Mouse (Mus musculus) heart, postnatal 14 days (tissue): ENCODE measurements around the gene Col3a1. TPM values are rescaled to one million over a fixed set of nuclear protein-coding genes. Genes with fewer than 3 reads are reported as not detected.

Experiments
- DNase-seq, 2 experiments: peaks; one replicate each; pipeline ENCODE4 v3.0.0; 2021 to 2022
- intact Hi-C: fragments of 180-260 bp; cut with DNase I; formaldehyde crosslinking; loops from one replicate; pipeline ENCODE4 v1.15.1; 2025
- long read RNA-seq, 2 experiments: library from polyadenylated mRNA; stranded (forward); transcript quantifications; one replicate each; pipeline ENCODE4 v2.0.0; 2021
- total RNA-seq, 2 experiments: library from RNA; stranded (reverse); gene quantifications; 2 replicates each; pipeline ENCODE4 v1.2.3; 2021

The Col3a1 gene
- total RNA-seq = 1,000 to 10,000 TPM; 1,086 to 1,192 TPM
- long read RNA-seq, experiment 1, full-length matches to known transcripts = 3,284 of 3,854 reads
- long read RNA-seq, experiment 1, partial matches to known transcripts = 405 of 3,854 reads
- long read RNA-seq, experiment 1, other reads (novel, unspliced or antisense) = 165 of 3,854 reads
- long read RNA-seq, experiment 2, full-length matches to known transcripts = 3,802 of 4,381 reads
- long read RNA-seq, experiment 2, partial matches to known transcripts = 400 of 4,381 reads
- long read RNA-seq, experiment 2, other reads (novel, unspliced or antisense) = 179 of 4,381 reads

- intact Hi-C loops = loop anchor here (5.0 to 10.0 kb wide), 3 partner anchors 287 to 1084 kb away; no protein-coding TSS in a partner anchor
- peak; percentile 67 to 73 for DNase-seq
Observed at GRCm38 (mm10) chr1:45311388-45311787, at the start of gene Col3a1. Gene Col3a1, plus strand, starts transcription at chr1:45311538.

- DNase-seq = no peak
- intact Hi-C loops = no loop called here
Observed at GRCm38 (mm10) chr1:45269421-45269820, 41.9 kb upstream of the Col3a1 start.

- peak in 1 of 2 experiments; percentile 37 for DNase-seq
- intact Hi-C loops = no loop called here
Observed at GRCm38 (mm10) chr1:45276006-45276539, 35.3 kb upstream of the Col3a1 start.

GRCm38 (mm10) chr1:45287954-45288353 is 23.4 kb upstream of the Col3a1 start:
- intact Hi-C loops = no loop called here
- no peak for DNase-seq

GRCm38 (mm10) chr1:45290037-45290436 is 21.3 kb upstream of the Col3a1 start:
- no peak for DNase-seq
- intact Hi-C loops = no loop called here

GRCm38 (mm10) chr1:45299394-45300119 is 11.8 kb upstream of the Col3a1 start:
- DNase-seq = no peak
- intact Hi-C loops = no loop called here

- intact Hi-C loops = no loop called here
- DNase-seq = peak in 1 of 2 experiments; percentile 47
Observed at GRCm38 (mm10) chr1:45304273-45304672, 7.1 kb upstream of the Col3a1 start.

GRCm38 (mm10) chr1:45309015-45309414 is 2.3 kb upstream of the Col3a1 start:
- DNase-seq = no peak
- intact Hi-C loops = no loop called here

- DNase-seq = peak in 1 of 2 experiments; percentile 45
- intact Hi-C loops = loop anchor here (5.0 to 10.0 kb wide), 3 partner anchors 287 to 1085 kb away; no protein-coding TSS in a partner anchor
Observed at GRCm38 (mm10) chr1:45311962-45312361, 624 bp downstream of the Col3a1 start.

GRCm38 (mm10) chr1:45312870-45313269 is 1.5 kb downstream of the Col3a1 start:
- intact Hi-C loops = loop anchor here (5.0 to 10.0 kb wide), 3 partner anchors 288 to 1086 kb away; no protein-coding TSS in a partner anchor
- DNase-seq = peak in 1 of 2 experiments; percentile 52

GRCm38 (mm10) chr1:45313696-45314295 is 2.5 kb downstream of the Col3a1 start:
- no peak for DNase-seq
- intact Hi-C loops = loop anchor here (2.0 to 10.0 kb wide), 4 partner anchors 289 to 1086 kb away; no protein-coding TSS in a partner anchor

- no peak for DNase-seq
- intact Hi-C loops = loop anchor here (2.0 to 10.0 kb wide), 3 partner anchors 291 to 571 kb away; no protein-coding TSS in a partner anchor
Observed at GRCm38 (mm10) chr1:45315767-45316528, 4.6 kb downstream of the Col3a1 start.

GRCm38 (mm10) chr1:45318241-45318640 is 6.9 kb downstream of the Col3a1 start:
- DNase-seq = no peak
- intact Hi-C loops = loop anchor here (10.0 kb wide), 2 partner anchors 293 to 373 kb away; no protein-coding TSS in a partner anchor

- intact Hi-C loops = no loop called here
Observed at GRCm38 (mm10) chr1:45320861-45321260, 9.5 kb downstream of the Col3a1 start.

GRCm38 (mm10) chr1:45329149-45329548 is 17.8 kb downstream of the Col3a1 start:
- intact Hi-C loops = no loop called here

More at GRCm38 (mm10) chr1:45320861-45321260, 9.5 kb downstream of the Col3a1 start:
- DNase-seq = no peak

GRCm38 (mm10) chr1:45355944-45356343 is 44.6 kb downstream of the Col3a1 start:
- DNase-seq = peak in 1 of 2 experiments; percentile 24
- intact Hi-C loops = no loop called here

More at GRCm38 (mm10) chr1:45329149-45329548, 17.8 kb downstream of the Col3a1 start:
- no peak for DNase-seq

GRCm38 (mm10) chr1:45358020-45358419 is 46.7 kb downstream of the Col3a1 start:
- intact Hi-C loops = no loop called here
- DNase-seq = no peak

- DNase-seq = no peak
- intact Hi-C loops = no loop called here
Observed at GRCm38 (mm10) chr1:45359147-45359546, 47.8 kb downstream of the Col3a1 start.

GRCm38 (mm10) chr1:45359673-45360072 is 48.3 kb downstream of the Col3a1 start:
- DNase-seq = no peak
- intact Hi-C loops = no loop called here

- DNase-seq = no peak
- intact Hi-C loops = no loop called here
Observed at GRCm38 (mm10) chr1:45363274-45363673, 51.9 kb downstream of the Col3a1 start.
